Mouse (Mus musculus) liver (tissue): ENCODE data around the gene Gpr87.
A peak's percentile ranks its signal among the peaks of the same experiment; 100 is the strongest.

ENCODE experiments used
- DNase-seq: peaks from one replicate; pipeline ENCODE4 v3.0.0-alpha.2; 2020; ENCODE audit warnings: mixed read lengths

Gene Gpr87

DNA sequence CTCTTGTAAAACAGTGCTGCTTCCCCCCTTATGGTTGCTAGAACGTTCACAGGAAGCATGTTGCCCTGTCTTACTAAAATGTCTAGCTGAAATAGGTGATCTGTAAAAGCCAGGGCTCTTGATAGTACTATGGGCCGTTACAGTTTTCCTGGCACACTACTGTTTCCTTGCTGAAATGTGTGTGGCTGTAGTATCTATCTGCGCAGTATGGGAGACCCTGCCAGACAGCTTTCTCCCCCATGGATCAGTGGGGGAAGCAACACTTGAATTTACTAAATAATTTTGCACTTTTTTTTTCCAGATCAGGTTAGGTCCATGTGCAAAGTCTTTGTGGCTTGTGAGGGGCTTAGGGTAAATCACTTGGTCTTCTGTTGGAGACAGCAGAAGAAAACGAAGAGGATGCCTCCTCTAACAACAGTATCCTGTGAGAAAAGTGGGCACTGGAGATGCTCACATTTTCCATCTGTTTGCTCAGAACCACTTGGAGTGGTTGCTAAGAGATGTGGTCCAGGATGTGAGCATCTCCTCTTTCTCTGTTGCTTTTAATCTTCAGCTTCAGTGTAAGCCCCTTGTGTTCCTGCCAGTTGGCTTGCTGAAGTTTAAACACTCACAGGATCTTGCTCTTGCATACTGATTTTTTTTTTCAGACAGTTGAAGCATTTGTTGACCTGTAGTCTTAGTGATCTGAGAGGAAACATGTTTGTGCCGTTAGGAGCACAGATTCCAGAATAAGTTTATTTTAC, 58.8 kb downstream of the Gpr87 start:
- DNase-seq, result no peak

DNA sequence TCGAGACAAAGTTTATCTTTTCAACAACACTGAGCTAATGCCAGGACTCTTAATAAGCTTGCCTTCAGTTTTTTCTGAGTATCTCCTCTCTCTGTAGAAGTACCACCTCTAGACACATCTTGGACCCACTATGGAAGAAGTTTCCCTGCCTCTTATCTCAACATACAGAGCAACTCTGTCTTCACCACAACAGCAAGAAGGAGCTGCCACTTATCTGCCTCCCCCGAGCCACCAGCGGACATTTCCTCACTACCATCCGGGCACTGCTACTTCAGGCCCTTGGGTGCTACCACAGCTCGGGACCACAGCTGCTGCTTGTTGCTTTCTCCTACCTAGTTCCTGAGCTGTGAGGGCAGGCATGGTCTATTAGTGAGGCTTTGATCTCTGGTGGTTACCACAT, 61.7 kb downstream of the Gpr87 start:
- DNase-seq, result peak; percentile 62

DNA sequence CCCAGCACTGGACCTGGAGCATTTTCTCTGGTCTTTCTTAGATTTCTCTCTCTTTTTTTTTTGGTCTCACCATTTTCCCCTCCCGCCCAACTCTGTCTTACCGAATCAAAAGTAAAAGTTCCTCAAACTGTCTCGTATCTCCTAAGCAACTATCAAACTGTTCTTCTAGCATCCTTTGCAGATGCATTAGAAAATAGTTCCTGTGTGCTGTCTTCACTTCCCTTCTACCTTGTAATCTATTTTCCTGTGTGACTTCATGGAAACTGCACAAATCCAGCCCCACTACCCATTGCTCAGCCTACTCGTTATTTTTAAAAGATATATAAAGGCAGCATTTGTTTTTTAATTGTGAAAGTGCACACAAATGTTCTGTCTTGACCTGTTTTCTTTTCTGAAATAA, 62.9 kb downstream of the Gpr87 start:
- DNase-seq, result no peak

DNA sequence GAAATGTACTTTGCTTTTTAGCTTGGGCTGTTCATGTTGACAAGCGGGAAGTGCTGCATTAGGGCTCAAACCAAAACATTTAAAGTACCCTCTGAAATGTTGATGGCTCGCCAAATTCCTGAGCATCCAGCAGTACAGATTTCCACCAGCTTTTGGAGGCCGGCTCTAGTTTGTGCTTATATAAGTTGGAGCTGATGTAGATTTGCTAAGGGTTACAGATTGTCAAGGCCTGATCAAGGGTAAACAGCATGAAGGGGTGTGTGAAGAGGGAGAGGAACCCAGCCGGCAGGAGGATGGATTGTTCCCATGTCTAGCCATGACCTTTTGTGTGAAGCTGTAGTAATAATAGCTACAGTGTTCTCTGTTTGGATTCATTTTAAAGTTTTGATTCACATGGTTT, 63.8 kb downstream of the Gpr87 start:
- DNase-seq, result no peak

GRCm38 (mm10) chr3:59130431-59130830, 64.5 kb downstream of the Gpr87 start:
- peak; percentile 29 for DNase-seq

DNA sequence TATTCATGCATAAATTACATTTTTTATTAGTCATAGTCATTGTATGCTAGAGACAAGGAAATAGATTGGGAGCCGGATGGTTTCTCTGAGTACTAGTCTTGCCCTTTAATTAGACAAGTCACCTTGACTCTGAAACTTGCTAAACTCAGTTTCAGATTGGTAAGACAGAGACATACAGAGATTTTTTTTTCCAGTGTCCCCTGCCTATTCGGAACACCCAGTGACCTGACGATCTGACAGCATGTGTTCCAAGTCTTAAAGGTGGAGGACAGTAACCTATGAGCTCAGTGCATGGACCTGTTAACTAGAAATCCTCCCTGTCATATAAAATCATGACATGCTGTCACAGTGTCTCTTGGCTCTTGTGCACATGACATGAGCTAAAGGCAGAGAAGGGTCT, 65.4 kb downstream of the Gpr87 start:
- no peak for DNase-seq
